Mouse (Mus musculus) midbrain, embryonic 12.5 days (tissue): ENCODE data around the gene D430041D05Rik. TPM values are rescaled to one million over a fixed set of nuclear protein-coding genes. Genes with fewer than 3 reads are reported as not detected.
A peak's percentile ranks its signal among the peaks of the same experiment; 100 is the strongest.

Experiments
- ATAC-seq: fragments of 200-750 bp; cut with Nextera tagmentation; 2 replicates; pipeline ENCODE4 v1.8.0; 2017; ENCODE audit warnings: low read depth, moderate TSS enrichment, moderate library complexity; ENCODE audit not compliant: low FRiP score
- H3K27ac ChIP-seq: fragments of 300-500 bp; sonication (generic); replicated peaks from 2 replicates; pipeline ENCODE4 v1.5.1; 2016; ENCODE audit warnings: mild to moderate bottlenecking
- H3K27me3 ChIP-seq: fragments of 300-500 bp; sonication (generic); 2 replicates; pipeline ENCODE4 v1.6.1; 2016; ENCODE audit warnings: mild to moderate bottlenecking
- H3K36me3 ChIP-seq: fragments of 300-500 bp; sonication (generic); 2 replicates; pipeline ENCODE4 v1.6.1; 2016
- H3K4me1 ChIP-seq: fragments of 300-500 bp; sonication (generic); 2 replicates; pipeline ENCODE4 v1.6.1; 2016
- H3K4me2 ChIP-seq: fragments of 300-500 bp; sonication (generic); replicated peaks from 2 replicates; pipeline ENCODE4 v1.6.1; 2016; ENCODE audit warnings: mild to moderate bottlenecking, moderate library complexity
- H3K4me3 ChIP-seq: fragments of 300-500 bp; sonication (generic); 2 replicates; pipeline ENCODE4 v1.5.1; 2016; ENCODE audit warnings: mild to moderate bottlenecking
- H3K9ac ChIP-seq: fragments of 300-500 bp; sonication (generic); replicated peaks from 2 replicates; pipeline ENCODE4 v1.6.1; 2016; ENCODE audit warnings: mild to moderate bottlenecking, moderate library complexity
- H3K9me3 ChIP-seq: fragments of 300-500 bp; sonication (generic); 2 replicates; pipeline ENCODE4 v1.6.1; 2016; ENCODE audit warnings: mild to moderate bottlenecking
- WGBS: fragments of 180-500 bp; shearing (Covaris S2); methylation state at CpG from one replicate; pipeline ENCODE4 v1.1.7; 2016; 5-methylcytosine and 5-hydroxymethylcytosine counted together
- polyA plus RNA-seq: library from polyadenylated mRNA; unstranded; fragments of >200 nt; fragmentation: Nextera tagmentation; extraction: Ambion mirVana; gene quantifications from 2 replicates; pipeline ENCODE4 v1.2.1, GENCODE M21; 2016

The D430041D05Rik gene
- polyA plus RNA-seq, 1 experiment from 2014 or later: 3.2 TPM

- 89% methylated on average over 6 of the region's 6 CpGs for WGBS
- Histone ChIP-seq H3K4me3 (no peak overlapping the region), H3K4me2 (no peak overlapping the region)
These were observed 6.8 kb downstream of the D430041D05Rik start for GRCm38 (mm10) chr2:104404036-104404435.

GRCm38 (mm10) chr2:104398651-104399290 lies 12.0 kb downstream of the D430041D05Rik start:
- H3K4me3 ChIP-seq: no peak overlapping the region
- H3K9ac ChIP-seq: no peak overlapping the region
- 83% methylated on average over 6 of the region's 6 CpGs for WGBS
- H3K27ac ChIP-seq: no peak overlapping the region
- H3K9me3 ChIP-seq: 0 out of 2 replicates have a peak, but pooled peaks cover 2% of the 10 kb centered on the region
- ATAC-seq: no peak
- no peaks in the 10 kb centered on the region for H3K27me3 ChIP-seq
- H3K36me3 ChIP-seq: no peaks in the 10 kb centered on the region
- no peak overlapping the region for H3K4me2 ChIP-seq
- peaks cover 8% of the 10 kb centered on the region for H3K4me1 ChIP-seq

More at GRCm38 (mm10) chr2:104404036-104404435, 6.8 kb downstream of the D430041D05Rik start:
- Histone ChIP-seq H3K4me1 (peaks cover 15% of the 10 kb centered on the region), H3K9me3 (0 out of 2 replicates have a peak, but pooled peaks cover 2% of the 10 kb centered on the region), H3K9ac (no peak overlapping the region), H3K27ac (no peak overlapping the region), H3K36me3 (no peaks in the 10 kb centered on the region), H3K27me3 (peaks cover 24% of the 10 kb centered on the region)
- ATAC-seq: no peak

- H3K4me1 ChIP-seq: peaks cover 8% of the 10 kb centered on the region
- ATAC-seq: no peak
- 88% methylated on average over 9 of the region's 9 CpGs for WGBS
- H3K4me3 ChIP-seq: no peak overlapping the region
- no peaks in the 10 kb centered on the region for H3K27me3 ChIP-seq
- 0 out of 2 replicates have a peak, but pooled peaks cover 2% of the 10 kb centered on the region for H3K9me3 ChIP-seq
- no peak overlapping the region for H3K27ac ChIP-seq
- H3K4me2 ChIP-seq: no peak overlapping the region
- no peaks in the 10 kb centered on the region for H3K36me3 ChIP-seq
- no peak overlapping the region for H3K9ac ChIP-seq
These were observed 14.9 kb downstream of the D430041D05Rik start for GRCm38 (mm10) chr2:104395961-104396360.

GRCm38 (mm10) chr2:104394769-104395168 lies 16.0 kb downstream of the D430041D05Rik start:
- 0 out of 2 replicates have a peak, but pooled peaks have one; percentile 16 for ATAC-seq
- WGBS: 44% methylated on average over 2 of the region's 2 CpGs
- H3K4me3 ChIP-seq: no peak overlapping the region
- no peaks in the 10 kb centered on the region for H3K36me3 ChIP-seq
- no peak overlapping the region for H3K4me2 ChIP-seq
- 0 out of 2 replicates have a peak, but pooled peaks cover under 1% of the 10 kb centered on the region for H3K9me3 ChIP-seq
- peaks cover 8% of the 10 kb centered on the region for H3K4me1 ChIP-seq
- H3K9ac ChIP-seq: no peak overlapping the region
- H3K27ac ChIP-seq: no peak overlapping the region
- no peaks in the 10 kb centered on the region for H3K27me3 ChIP-seq

GRCm38 (mm10) chr2:104392700-104393312 lies 18.0 kb downstream of the D430041D05Rik start:
- Histone ChIP-seq H3K4me3 (no peak overlapping the region), H3K36me3 (no peaks in the 10 kb centered on the region), H3K9me3 (no peaks in the 10 kb centered on the region), H3K9ac (no peak overlapping the region), H3K27me3 (no peaks in the 10 kb centered on the region), H3K4me1 (peaks cover 8% of the 10 kb centered on the region), H3K4me2 (no peak overlapping the region), H3K27ac (no peak overlapping the region)
- ATAC-seq: no peak
- WGBS: 82% methylated on average over 4 of the region's 4 CpGs

GRCm38 (mm10) chr2:104389231-104389630 lies 21.6 kb downstream of the D430041D05Rik start:
- H3K27ac ChIP-seq: no peak overlapping the region
- no peaks in the 10 kb centered on the region for H3K27me3 ChIP-seq
- no peak overlapping the region for H3K4me2 ChIP-seq
- no peak overlapping the region for H3K9ac ChIP-seq
- H3K4me3 ChIP-seq: no peak overlapping the region
- no peak for ATAC-seq
- no peaks in the 10 kb centered on the region for H3K9me3 ChIP-seq
- no peaks in the 10 kb centered on the region for H3K36me3 ChIP-seq
- no peaks in the 10 kb centered on the region for H3K4me1 ChIP-seq
- WGBS: 95% methylated on average over 11 of the region's 11 CpGs

- Histone ChIP-seq H3K27me3 (no peaks in the 10 kb centered on the region), H3K4me3 (no peak overlapping the region), H3K9me3 (no peaks in the 10 kb centered on the region), H3K9ac (no peak overlapping the region), H3K36me3 (no peaks in the 10 kb centered on the region), H3K4me2 (no peak overlapping the region), H3K4me1 (no peaks in the 10 kb centered on the region), H3K27ac (no peak overlapping the region)
- WGBS: 88% methylated on average over 2 of the region's 2 CpGs
- no peak for ATAC-seq
These were observed 24.9 kb downstream of the D430041D05Rik start for GRCm38 (mm10) chr2:104385941-104386340.

- no peak overlapping the region for H3K9ac ChIP-seq
- no peak overlapping the region for H3K4me3 ChIP-seq
- no peak overlapping the region for H3K27ac ChIP-seq
- H3K27me3 ChIP-seq: no peaks in the 10 kb centered on the region
- no peak for ATAC-seq
- peaks cover 9% of the 10 kb centered on the region for H3K4me1 ChIP-seq
- 93% methylated on average over 4 of the region's 4 CpGs for WGBS
- no peak overlapping the region for H3K4me2 ChIP-seq
- H3K9me3 ChIP-seq: no peaks in the 10 kb centered on the region
- H3K36me3 ChIP-seq: no peaks in the 10 kb centered on the region
These were observed 27.2 kb downstream of the D430041D05Rik start for GRCm38 (mm10) chr2:104383589-104383988.

GRCm38 (mm10) chr2:104382813-104383212 lies 28.0 kb downstream of the D430041D05Rik start:
- Histone ChIP-seq H3K4me3 (no peak overlapping the region), H3K27ac (no peak overlapping the region), H3K4me1 (peaks cover 9% of the 10 kb centered on the region), H3K27me3 (no peaks in the 10 kb centered on the region), H3K36me3 (no peaks in the 10 kb centered on the region), H3K4me2 (no peak overlapping the region), H3K9ac (no peak overlapping the region), H3K9me3 (no peaks in the 10 kb centered on the region)
- ATAC-seq: no peak
- WGBS: 88% methylated on average over 6 of the region's 6 CpGs

GRCm38 (mm10) chr2:104379304-104379703 lies 31.5 kb downstream of the D430041D05Rik start:
- H3K4me2 ChIP-seq: no peak overlapping the region
- H3K4me3 ChIP-seq: no peak overlapping the region
- H3K4me1 ChIP-seq: peaks cover 9% of the 10 kb centered on the region
- no peaks in the 10 kb centered on the region for H3K27me3 ChIP-seq
- no peak overlapping the region for H3K27ac ChIP-seq
- no peaks in the 10 kb centered on the region for H3K9me3 ChIP-seq
- no peaks in the 10 kb centered on the region for H3K36me3 ChIP-seq
- ATAC-seq: no peak
- WGBS: 14% methylated on average over 7 of the region's 7 CpGs
- H3K9ac ChIP-seq: no peak overlapping the region

- Histone ChIP-seq H3K9ac (no peak overlapping the region), H3K36me3 (no peaks in the 10 kb centered on the region), H3K9me3 (no peaks in the 10 kb centered on the region), H3K27me3 (no peaks in the 10 kb centered on the region), H3K4me1 (peaks cover 9% of the 10 kb centered on the region), H3K4me2 (no peak overlapping the region), H3K4me3 (no peak overlapping the region), H3K27ac (no peak overlapping the region)
- no peak for ATAC-seq
- WGBS: 6% methylated on average over 3 of the region's 3 CpGs
These were observed 32.0 kb downstream of the D430041D05Rik start for GRCm38 (mm10) chr2:104378791-104379190.

GRCm38 (mm10) chr2:104377990-104378389 lies 32.8 kb downstream of the D430041D05Rik start:
- H3K9me3 ChIP-seq: no peaks in the 10 kb centered on the region
- H3K4me1 ChIP-seq: peaks cover 9% of the 10 kb centered on the region
- no peak for ATAC-seq
- no peaks in the 10 kb centered on the region for H3K27me3 ChIP-seq
- no peaks in the 10 kb centered on the region for H3K36me3 ChIP-seq
- WGBS: 59% methylated on average over 2 of the region's 2 CpGs
- H3K27ac ChIP-seq: no peak overlapping the region
- no peak overlapping the region for H3K4me3 ChIP-seq
- no peak overlapping the region for H3K4me2 ChIP-seq
- no peak overlapping the region for H3K9ac ChIP-seq
